Mouse (Mus musculus): ENCODE results near the gene Gm10647. TPM values are rescaled to one million over a fixed set of nuclear protein-coding genes. Genes with fewer than 3 reads are reported as not detected.
A peak's percentile ranks its signal among the peaks of the same experiment; 100 is the strongest.
"Not testable (repeated sequence)": the region's sequence is repeated elsewhere in the genome, so short reads cannot be mapped to it uniquely, and the experiment has no call there.

Gm10647 gene
- polyA plus RNA-seq (2014; fragmentation: Nextera tagmentation; extraction: Ambion mirVana), result 0.40 and 0.81 TPM in 2 replicates

GRCm38 (mm10) chr9:66796739-66797138, at the start of gene Gm10647:
Gm10647 (plus strand) TSS chr9:66797039.
- Histone ChIP-seq H3K36me3 (ENCODE audit: control insufficient read depth, insufficient read depth, low read length) (no peaks in the 10 kb centered on the region), H3K27me3 (ENCODE audit: control insufficient read depth, insufficient read depth, low read length) (no peaks in the 10 kb centered on the region), H3K4me1 (ENCODE audit: control insufficient read depth, insufficient read depth, low read length) (peaks cover 6% of the 10 kb centered on the region; the same call in 1 of the 2 replicates), H3K4me2 (replicated peaks; ENCODE audit: low read depth, low read length) (peak within 1 kb of the TSS; percentile 81), H3K9me3 (ENCODE audit: control insufficient read depth, low read length) (no peaks in the 10 kb centered on the region), H3K27ac (ENCODE audit: low read depth, low read length) (no peak within 1 kb of the TSS; the same call in 1 of the 2 replicates), H3K4me3 (ENCODE audit: low read length) (peak within 1 kb of the TSS; percentile 72), H3K9ac (ENCODE audit: low read depth, low read length) (peak within 1 kb of the TSS; percentile 66; the same call in 1 of the 2 replicates)
- ATAC-seq (ENCODE audit: low FRiP score, low TSS enrichment), result no peak
- 82% methylated on average over 5 of the region's 5 CpGs for WGBS

- H3K9ac ChIP-seq (ENCODE audit: low read depth, low read length), result no peak overlapping the region
- no peaks in the 10 kb centered on the region for H3K36me3 ChIP-seq (ENCODE audit: control insufficient read depth, insufficient read depth, low read length)
- H3K27me3 ChIP-seq (ENCODE audit: control insufficient read depth, insufficient read depth, low read length), result 0 out of 2 replicates have a peak, but pooled peaks cover 3% of the 10 kb centered on the region
- H3K4me3 ChIP-seq (ENCODE audit: low read length), result no peak overlapping the region
- H3K9me3 ChIP-seq (ENCODE audit: control insufficient read depth, low read length), result no peaks in the 10 kb centered on the region
- no peak for ATAC-seq (ENCODE audit: low FRiP score, low TSS enrichment)
- WGBS, result 89% methylated on average over 15 of the region's 15 CpGs
- H3K4me1 ChIP-seq (ENCODE audit: control insufficient read depth, insufficient read depth, low read length), result no peaks in the 10 kb centered on the region
- no peak overlapping the region for H3K27ac ChIP-seq (ENCODE audit: low read depth, low read length)
- H3K4me2 ChIP-seq (replicated peaks; ENCODE audit: low read depth, low read length), result no peak overlapping the region
These were observed 48.4 kb upstream of the Gm10647 start for GRCm38 (mm10) chr9:66748390-66748789.

GRCm38 (mm10) chr9:66752849-66753248, 44.0 kb upstream of the Gm10647 start:
- Histone ChIP-seq H3K27me3 (ENCODE audit: control insufficient read depth, insufficient read depth, low read length) (no peaks in the 10 kb centered on the region), H3K36me3 (ENCODE audit: control insufficient read depth, insufficient read depth, low read length) (no peaks in the 10 kb centered on the region), H3K9me3 (ENCODE audit: control insufficient read depth, low read length) (no peaks in the 10 kb centered on the region), H3K9ac (ENCODE audit: low read depth, low read length) (no peak overlapping the region), H3K4me3 (ENCODE audit: low read length) (no peak overlapping the region), H3K4me1 (ENCODE audit: control insufficient read depth, insufficient read depth, low read length) (no peaks in the 10 kb centered on the region), H3K4me2 (replicated peaks; ENCODE audit: low read depth, low read length) (no peak overlapping the region), H3K27ac (ENCODE audit: low read depth, low read length) (no peak overlapping the region)
- 79% methylated on average over 6 of the region's 6 CpGs for WGBS
- no peak for ATAC-seq (ENCODE audit: low FRiP score, low TSS enrichment)

- H3K27ac ChIP-seq (ENCODE audit: low read depth, low read length), result no peak overlapping the region
- 77% methylated on average over 1 of the region's 1 CpGs for WGBS
These were observed 35.8 kb upstream of the Gm10647 start for GRCm38 (mm10) chr9:66760991-66761390.

GRCm38 (mm10) chr9:66768721-66769120, 28.1 kb upstream of the Gm10647 start:
- no peaks in the 10 kb centered on the region for H3K27me3 ChIP-seq (ENCODE audit: control insufficient read depth, insufficient read depth, low read length)
- H3K36me3 ChIP-seq (ENCODE audit: control insufficient read depth, insufficient read depth, low read length), result no peaks in the 10 kb centered on the region
- no peak overlapping the region for H3K27ac ChIP-seq (ENCODE audit: low read depth, low read length)
- no peak overlapping the region for H3K4me3 ChIP-seq (ENCODE audit: low read length)
- H3K9me3 ChIP-seq (ENCODE audit: control insufficient read depth, low read length), result no peaks in the 10 kb centered on the region
- no peak for ATAC-seq (ENCODE audit: low FRiP score, low TSS enrichment)
- 89% methylated on average over 1 of the region's 1 CpGs for WGBS
- H3K4me1 ChIP-seq (ENCODE audit: control insufficient read depth, insufficient read depth, low read length), result no peaks in the 10 kb centered on the region
- H3K4me2 ChIP-seq (replicated peaks; ENCODE audit: low read depth, low read length), result no peak overlapping the region
- no peak overlapping the region for H3K9ac ChIP-seq (ENCODE audit: low read depth, low read length)

More at GRCm38 (mm10) chr9:66760991-66761390, 35.8 kb upstream of the Gm10647 start:
- H3K4me1 ChIP-seq (ENCODE audit: control insufficient read depth, insufficient read depth, low read length), result no peaks in the 10 kb centered on the region
- no peak overlapping the region for H3K9ac ChIP-seq (ENCODE audit: low read depth, low read length)
- no peaks in the 10 kb centered on the region for H3K27me3 ChIP-seq (ENCODE audit: control insufficient read depth, insufficient read depth, low read length)
- no peak overlapping the region for H3K4me2 ChIP-seq (replicated peaks; ENCODE audit: low read depth, low read length)
- no peaks in the 10 kb centered on the region for H3K36me3 ChIP-seq (ENCODE audit: control insufficient read depth, insufficient read depth, low read length)
- no peak for ATAC-seq (ENCODE audit: low FRiP score, low TSS enrichment)
- H3K9me3 ChIP-seq (ENCODE audit: control insufficient read depth, low read length), result no peaks in the 10 kb centered on the region
- H3K4me3 ChIP-seq (ENCODE audit: low read length), result no peak overlapping the region

- H3K36me3 ChIP-seq (ENCODE audit: control insufficient read depth, insufficient read depth, low read length), result no peaks in the 10 kb centered on the region
- ATAC-seq (ENCODE audit: low FRiP score, low TSS enrichment), result no peak
- H3K4me2 ChIP-seq (replicated peaks; ENCODE audit: low read depth, low read length), result no peak overlapping the region
- H3K9me3 ChIP-seq (ENCODE audit: control insufficient read depth, low read length), result no peaks in the 10 kb centered on the region
- WGBS, result 55% methylated on average over 3 of the region's 3 CpGs
- no peak overlapping the region for H3K4me3 ChIP-seq (ENCODE audit: low read length)
- no peaks in the 10 kb centered on the region for H3K27me3 ChIP-seq (ENCODE audit: control insufficient read depth, insufficient read depth, low read length)
- H3K4me1 ChIP-seq (ENCODE audit: control insufficient read depth, insufficient read depth, low read length), result no peaks in the 10 kb centered on the region
- H3K27ac ChIP-seq (ENCODE audit: low read depth, low read length), result no peak overlapping the region
- no peak overlapping the region for H3K9ac ChIP-seq (ENCODE audit: low read depth, low read length)
These were observed 27.6 kb upstream of the Gm10647 start for GRCm38 (mm10) chr9:66769275-66769674.

GRCm38 (mm10) chr9:66770701-66771100, 26.1 kb upstream of the Gm10647 start:
- Histone ChIP-seq H3K4me1 (ENCODE audit: control insufficient read depth, insufficient read depth, low read length) (no peaks in the 10 kb centered on the region), H3K4me2 (replicated peaks; ENCODE audit: low read depth, low read length) (no peak overlapping the region), H3K27ac (ENCODE audit: low read depth, low read length) (no peak overlapping the region), H3K4me3 (ENCODE audit: low read length) (no peak overlapping the region), H3K27me3 (ENCODE audit: control insufficient read depth, insufficient read depth, low read length) (no peaks in the 10 kb centered on the region), H3K9ac (ENCODE audit: low read depth, low read length) (no peak overlapping the region), H3K36me3 (ENCODE audit: control insufficient read depth, insufficient read depth, low read length) (no peaks in the 10 kb centered on the region), H3K9me3 (ENCODE audit: control insufficient read depth, low read length) (no peaks in the 10 kb centered on the region)
- ATAC-seq (ENCODE audit: low FRiP score, low TSS enrichment), result no peak

GRCm38 (mm10) chr9:66784552-66784951, 12.3 kb upstream of the Gm10647 start:
- WGBS, result no CpG with 5 or more reads among the region's 3 CpGs
- not testable (repeated sequence) for H3K9ac ChIP-seq (ENCODE audit: low read depth, low read length); H3K27me3 ChIP-seq (ENCODE audit: control insufficient read depth, insufficient read depth, low read length); H3K36me3 ChIP-seq (ENCODE audit: control insufficient read depth, insufficient read depth, low read length); H3K27ac ChIP-seq (ENCODE audit: low read depth, low read length); H3K4me1 ChIP-seq (ENCODE audit: control insufficient read depth, insufficient read depth, low read length); ATAC-seq (ENCODE audit: low FRiP score, low TSS enrichment); H3K4me3 ChIP-seq (ENCODE audit: low read length); H3K4me2 ChIP-seq (replicated peaks; ENCODE audit: low read depth, low read length); H3K9me3 ChIP-seq (ENCODE audit: control insufficient read depth, low read length)

GRCm38 (mm10) chr9:66787821-66788220, 9.0 kb upstream of the Gm10647 start:
- Histone ChIP-seq H3K9me3 (ENCODE audit: control insufficient read depth, low read length) (no peaks in the 10 kb centered on the region), H3K27ac (ENCODE audit: low read depth, low read length) (no peak overlapping the region), H3K27me3 (ENCODE audit: control insufficient read depth, insufficient read depth, low read length) (no peaks in the 10 kb centered on the region), H3K36me3 (ENCODE audit: control insufficient read depth, insufficient read depth, low read length) (0 out of 2 replicates have a peak, but pooled peaks cover 2% of the 10 kb centered on the region), H3K9ac (ENCODE audit: low read depth, low read length) (no peak overlapping the region), H3K4me3 (ENCODE audit: low read length) (no peak overlapping the region), H3K4me1 (ENCODE audit: control insufficient read depth, insufficient read depth, low read length) (no peaks in the 10 kb centered on the region), H3K4me2 (replicated peaks; ENCODE audit: low read depth, low read length) (no peak overlapping the region)
- WGBS, result 13% methylated on average over 2 of the region's 2 CpGs
- no peak for ATAC-seq (ENCODE audit: low FRiP score, low TSS enrichment)
